Mouse (Mus musculus): ENCODE measurements around the gene Sbf2. TPM values are rescaled to one million over a fixed set of nuclear protein-coding genes. Genes with fewer than 3 reads are reported as not detected.

The Sbf2 gene
- polyA plus RNA-seq, 1 experiment from 2014 or later, result 38.4 TPM

GRCm38 (mm10) chr7:110270455-110270854, 344.3 kb downstream of the Sbf2 start:
- no peak overlapping the region for H3K4me2 ChIP-seq (ENCODE audit: low read length)
- H3K9me3 ChIP-seq (ENCODE audit: control insufficient read depth, low read length), result no peaks in the 10 kb centered on the region
- no peak for ATAC-seq (ENCODE audit: insufficient number of reproducible peaks, insufficient read depth, low FRiP score, low read depth)
- peaks cover 56% of the 10 kb centered on the region for H3K36me3 ChIP-seq (ENCODE audit: control insufficient read depth, insufficient read depth, low read length)
- H3K27ac ChIP-seq (replicated peaks in 1 of 2; ENCODE audit: control insufficient read depth in 1 of 2, insufficient read depth in 1 of 2, low read depth in 2 of 2, low read length in 2 of 2), result no peak overlapping the region
- WGBS, result 88% methylated on average over 7 of the region's 7 CpGs
- H3K4me3 ChIP-seq (ENCODE audit: control insufficient read depth in 1 of 2, insufficient read depth in 1 of 2, low read depth in 1 of 2, low read length in 2 of 2), result no peak overlapping the region
- no peaks in the 10 kb centered on the region for H3K27me3 ChIP-seq (ENCODE audit: control insufficient read depth, insufficient read depth, low read length)
- no peak overlapping the region for H3K9ac ChIP-seq (ENCODE audit: low read length)
- peaks cover 2% of the 10 kb centered on the region in 2 experiments; a peak in 2 of 4 replicates for H3K4me1 ChIP-seq (ENCODE audit: control insufficient read depth in 2 of 2, insufficient read depth in 2 of 2, low read length in 2 of 2)

GRCm38 (mm10) chr7:110269777-110270176, 344.9 kb downstream of the Sbf2 start:
- WGBS, result 75% methylated on average over 14 of the region's 14 CpGs
- H3K27ac ChIP-seq (replicated peaks in 1 of 2; ENCODE audit: control insufficient read depth in 1 of 2, insufficient read depth in 1 of 2, low read depth in 2 of 2, low read length in 2 of 2), result no peak overlapping the region
- no peak for ATAC-seq (ENCODE audit: insufficient number of reproducible peaks, insufficient read depth, low FRiP score, low read depth)

DNA sequence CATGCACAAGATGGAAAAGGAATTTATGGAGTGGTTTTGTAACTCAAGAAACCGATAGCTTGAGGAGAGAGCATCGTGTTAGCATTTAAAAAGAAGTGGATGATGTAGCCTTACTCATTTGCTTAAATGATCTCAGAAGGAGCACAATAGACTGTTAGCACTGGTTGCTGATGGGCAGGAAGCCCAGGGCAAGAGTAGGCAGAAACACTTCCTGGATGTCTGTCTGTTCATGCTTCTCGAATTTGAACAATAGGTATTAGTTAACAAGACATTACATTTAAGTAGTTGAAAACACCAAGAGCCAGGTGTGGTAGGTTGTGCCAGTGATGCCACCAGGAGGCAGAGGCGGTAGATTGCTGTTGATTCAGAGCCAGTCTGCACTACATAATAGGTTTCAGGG, 346.2 kb downstream of the Sbf2 start:
- Histone ChIP-seq H3K4me3 (ENCODE audit: control insufficient read depth in 1 of 2, insufficient read depth in 1 of 2, low read depth in 1 of 2, low read length in 2 of 2) (no peak overlapping the region), H3K4me1 (ENCODE audit: control insufficient read depth in 2 of 2, insufficient read depth in 2 of 2, low read length in 2 of 2) (peaks cover 2 to 5% of the 10 kb centered on the region in 2 experiments; a peak in 2 of 4 replicates), H3K36me3 (ENCODE audit: control insufficient read depth, insufficient read depth, low read length) (peaks cover 41% of the 10 kb centered on the region), H3K9me3 (ENCODE audit: control insufficient read depth, low read length) (no peaks in the 10 kb centered on the region), H3K9ac (ENCODE audit: low read length) (no peak overlapping the region), H3K27ac (replicated peaks in 1 of 2; ENCODE audit: control insufficient read depth in 1 of 2, insufficient read depth in 1 of 2, low read depth in 2 of 2, low read length in 2 of 2) (no peak overlapping the region), H3K27me3 (ENCODE audit: control insufficient read depth, insufficient read depth, low read length) (no peaks in the 10 kb centered on the region), H3K4me2 (ENCODE audit: low read length) (no peak overlapping the region)
- WGBS, result 79% methylated on average over 4 of the region's 4 CpGs
- ATAC-seq (ENCODE audit: insufficient number of reproducible peaks, insufficient read depth, low FRiP score, low read depth), result no peak

More at GRCm38 (mm10) chr7:110269777-110270176, 344.9 kb downstream of the Sbf2 start:
- no peak overlapping the region for H3K4me3 ChIP-seq (ENCODE audit: control insufficient read depth in 1 of 2, insufficient read depth in 1 of 2, low read depth in 1 of 2, low read length in 2 of 2)
- H3K9ac ChIP-seq (ENCODE audit: low read length), result no peak overlapping the region
- H3K27me3 ChIP-seq (ENCODE audit: control insufficient read depth, insufficient read depth, low read length), result no peaks in the 10 kb centered on the region
- H3K36me3 ChIP-seq (ENCODE audit: control insufficient read depth, insufficient read depth, low read length), result peaks cover 50% of the 10 kb centered on the region
- H3K4me1 ChIP-seq (ENCODE audit: control insufficient read depth in 2 of 2, insufficient read depth in 2 of 2, low read length in 2 of 2), result peaks cover 2 to 5% of the 10 kb centered on the region in 2 experiments; a peak in 2 of 4 replicates
- no peaks in the 10 kb centered on the region for H3K9me3 ChIP-seq (ENCODE audit: control insufficient read depth, low read length)
- no peak overlapping the region for H3K4me2 ChIP-seq (ENCODE audit: low read length)

- H3K4me1 ChIP-seq (ENCODE audit: control insufficient read depth in 2 of 2, insufficient read depth in 2 of 2, low read length in 2 of 2), result peaks cover 2 to 6% of the 10 kb centered on the region in 2 experiments; a peak in 3 of 4 replicates
- no peak overlapping the region for H3K27ac ChIP-seq (replicated peaks in 1 of 2; ENCODE audit: control insufficient read depth in 1 of 2, insufficient read depth in 1 of 2, low read depth in 2 of 2, low read length in 2 of 2)
- H3K9me3 ChIP-seq (ENCODE audit: control insufficient read depth, low read length), result no peaks in the 10 kb centered on the region
- H3K4me3 ChIP-seq (ENCODE audit: control insufficient read depth in 1 of 2, insufficient read depth in 1 of 2, low read depth in 1 of 2, low read length in 2 of 2), result no peak overlapping the region
- H3K4me2 ChIP-seq (ENCODE audit: low read length), result no peak overlapping the region
- ATAC-seq (ENCODE audit: insufficient number of reproducible peaks, insufficient read depth, low FRiP score, low read depth), result no peak
- 91% methylated on average over 9 of the region's 9 CpGs for WGBS
- H3K9ac ChIP-seq (ENCODE audit: low read length), result no peak overlapping the region
- H3K27me3 ChIP-seq (ENCODE audit: control insufficient read depth, insufficient read depth, low read length), result no peaks in the 10 kb centered on the region
- peaks cover 36% of the 10 kb centered on the region for H3K36me3 ChIP-seq (ENCODE audit: control insufficient read depth, insufficient read depth, low read length)
Observed at GRCm38 (mm10) chr7:110267994-110268393, 346.7 kb downstream of the Sbf2 start.

DNA sequence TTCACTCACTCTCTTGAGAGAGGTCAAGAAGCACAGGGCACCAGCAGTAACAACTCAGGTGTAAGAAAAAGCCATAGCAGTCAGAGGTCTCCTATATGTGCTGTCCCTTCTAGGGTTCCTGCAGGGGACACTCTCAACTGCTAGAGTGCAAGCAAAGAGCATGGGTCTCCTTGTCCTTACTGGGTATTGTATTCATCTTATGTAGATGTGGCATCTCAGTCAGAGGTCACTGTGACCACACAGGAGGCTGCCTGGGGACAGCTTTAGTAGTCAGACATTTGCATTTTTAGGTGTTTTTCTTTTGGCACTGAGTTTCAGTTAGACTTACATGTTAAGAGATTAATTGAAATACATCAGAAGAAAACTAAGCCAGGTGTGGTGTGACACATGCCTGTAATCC, 347.7 kb downstream of the Sbf2 start:
- no peak overlapping the region for H3K4me3 ChIP-seq (ENCODE audit: control insufficient read depth in 1 of 2, insufficient read depth in 1 of 2, low read depth in 1 of 2, low read length in 2 of 2)
- no peak for ATAC-seq (ENCODE audit: insufficient number of reproducible peaks, insufficient read depth, low FRiP score, low read depth)

GRCm38 (mm10) chr7:110265796-110266195, 348.9 kb downstream of the Sbf2 start:
- no peaks in the 10 kb centered on the region for H3K27me3 ChIP-seq (ENCODE audit: control insufficient read depth, insufficient read depth, low read length)
- no peak overlapping the region for H3K4me2 ChIP-seq (ENCODE audit: low read length)
- peaks cover 25% of the 10 kb centered on the region for H3K36me3 ChIP-seq (ENCODE audit: control insufficient read depth, insufficient read depth, low read length)
- no peak overlapping the region for H3K27ac ChIP-seq (replicated peaks in 1 of 2; ENCODE audit: control insufficient read depth in 1 of 2, insufficient read depth in 1 of 2, low read depth in 2 of 2, low read length in 2 of 2)
- no peak overlapping the region for H3K4me3 ChIP-seq (ENCODE audit: control insufficient read depth in 1 of 2, insufficient read depth in 1 of 2, low read depth in 1 of 2, low read length in 2 of 2)
- WGBS, result 21% methylated on average over 7 of the region's 7 CpGs
- no peak overlapping the region for H3K9ac ChIP-seq (ENCODE audit: low read length)
- H3K9me3 ChIP-seq (ENCODE audit: control insufficient read depth, low read length), result no peaks in the 10 kb centered on the region
- peaks cover 2 to 23% of the 10 kb centered on the region in 2 experiments for H3K4me1 ChIP-seq (ENCODE audit: control insufficient read depth in 2 of 2, insufficient read depth in 2 of 2, low read length in 2 of 2)
- 0 out of 2 replicates have a peak, but pooled peaks have one; percentile 56 for ATAC-seq (ENCODE audit: insufficient number of reproducible peaks, insufficient read depth, low FRiP score, low read depth)

More for the DNA sequence above, 347.7 kb downstream of the Sbf2 start:
- no peaks in the 10 kb centered on the region for H3K27me3 ChIP-seq (ENCODE audit: control insufficient read depth, insufficient read depth, low read length)
- H3K9ac ChIP-seq (ENCODE audit: low read length), result no peak overlapping the region
- H3K9me3 ChIP-seq (ENCODE audit: control insufficient read depth, low read length), result no peaks in the 10 kb centered on the region
- H3K4me2 ChIP-seq (ENCODE audit: low read length), result no peak overlapping the region
- H3K36me3 ChIP-seq (ENCODE audit: control insufficient read depth, insufficient read depth, low read length), result peaks cover 30% of the 10 kb centered on the region
- peaks cover 3 to 15% of the 10 kb centered on the region in 2 experiments for H3K4me1 ChIP-seq (ENCODE audit: control insufficient read depth in 2 of 2, insufficient read depth in 2 of 2, low read length in 2 of 2)
- H3K27ac ChIP-seq (replicated peaks in 1 of 2; ENCODE audit: control insufficient read depth in 1 of 2, insufficient read depth in 1 of 2, low read depth in 2 of 2, low read length in 2 of 2), result no peak overlapping the region

DNA sequence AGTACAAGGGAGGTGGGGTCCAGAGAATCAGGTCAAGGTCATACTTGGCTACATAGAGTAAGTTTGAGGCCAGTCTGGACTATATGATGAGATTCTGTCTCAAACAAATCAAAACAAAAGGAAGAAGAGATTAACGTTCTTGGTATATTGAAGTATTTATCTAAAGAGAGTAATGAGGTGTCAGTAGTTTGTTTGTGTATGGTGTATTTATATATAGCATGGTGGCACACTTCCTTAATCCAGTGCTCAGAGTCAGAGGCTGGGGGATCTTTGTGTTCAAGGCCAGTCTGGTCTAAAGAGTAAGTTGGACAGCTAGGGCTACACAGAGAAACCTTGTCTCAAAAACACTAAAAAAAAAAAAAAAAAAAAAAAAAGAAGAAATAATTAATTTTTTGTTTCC, 351.2 kb downstream of the Sbf2 start:
- H3K4me3 ChIP-seq (ENCODE audit: control insufficient read depth in 1 of 2, insufficient read depth in 1 of 2, low read depth in 1 of 2, low read length in 2 of 2), result no peak overlapping the region
- H3K4me2 ChIP-seq (ENCODE audit: low read length), result no peak overlapping the region
- 40% methylated on average over 1 of the region's 1 CpGs for WGBS
- H3K4me1 ChIP-seq (ENCODE audit: control insufficient read depth in 2 of 2, insufficient read depth in 2 of 2, low read length in 2 of 2), result peaks cover 6 to 35% of the 10 kb centered on the region in 2 experiments
- no peak overlapping the region for H3K9ac ChIP-seq (ENCODE audit: low read length)
- H3K27me3 ChIP-seq (ENCODE audit: control insufficient read depth, insufficient read depth, low read length), result no peaks in the 10 kb centered on the region
- no peak for ATAC-seq (ENCODE audit: insufficient number of reproducible peaks, insufficient read depth, low FRiP score, low read depth)
- H3K9me3 ChIP-seq (ENCODE audit: control insufficient read depth, low read length), result no peaks in the 10 kb centered on the region
- no peak overlapping the region for H3K27ac ChIP-seq (replicated peaks in 1 of 2; ENCODE audit: control insufficient read depth in 1 of 2, insufficient read depth in 1 of 2, low read depth in 2 of 2, low read length in 2 of 2)
- peaks cover 9% of the 10 kb centered on the region; the same call in 1 of the 2 replicates for H3K36me3 ChIP-seq (ENCODE audit: control insufficient read depth, insufficient read depth, low read length)

DNA sequence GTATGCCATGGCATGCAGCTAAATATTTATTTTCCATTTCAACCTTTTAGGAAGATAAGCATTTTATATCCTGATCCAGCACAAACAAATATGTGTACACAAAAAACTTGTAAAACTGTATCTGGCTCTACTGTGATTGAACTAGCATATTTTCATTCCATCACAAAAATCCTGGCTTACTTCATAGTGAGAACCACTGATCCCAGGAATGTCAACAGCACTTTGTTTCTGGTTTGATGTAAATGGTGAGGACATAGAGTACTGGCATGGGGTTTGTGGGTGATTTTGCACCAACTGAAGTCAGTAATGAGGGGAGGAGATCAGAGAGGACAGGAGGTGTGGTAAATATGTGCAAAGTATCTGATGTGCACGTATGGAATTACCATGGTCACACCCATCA, 352.1 kb downstream of the Sbf2 start:
- no peak for ATAC-seq (ENCODE audit: insufficient number of reproducible peaks, insufficient read depth, low FRiP score, low read depth)
- Histone ChIP-seq H3K27ac (replicated peaks in 1 of 2; ENCODE audit: control insufficient read depth in 1 of 2, insufficient read depth in 1 of 2, low read depth in 2 of 2, low read length in 2 of 2) (no peak overlapping the region), H3K9me3 (ENCODE audit: control insufficient read depth, low read length) (no peaks in the 10 kb centered on the region), H3K36me3 (ENCODE audit: control insufficient read depth, insufficient read depth, low read length) (0 out of 2 replicates have a peak, but pooled peaks cover 5% of the 10 kb centered on the region), H3K27me3 (ENCODE audit: control insufficient read depth, insufficient read depth, low read length) (no peaks in the 10 kb centered on the region), H3K4me2 (ENCODE audit: low read length) (no peak overlapping the region), H3K4me3 (ENCODE audit: control insufficient read depth in 1 of 2, insufficient read depth in 1 of 2, low read depth in 1 of 2, low read length in 2 of 2) (no peak overlapping the region), H3K9ac (ENCODE audit: low read length) (no peak overlapping the region), H3K4me1 (ENCODE audit: control insufficient read depth in 2 of 2, insufficient read depth in 2 of 2, low read length in 2 of 2) (peaks cover 10 to 41% of the 10 kb centered on the region in 2 experiments)
- 46% methylated on average over 1 of the region's 1 CpGs for WGBS

All from heart, embryonic 14.5 days (tissue).